ENCODE assay signal across 15 mouse cellular contexts in the genomic region with DNA sequence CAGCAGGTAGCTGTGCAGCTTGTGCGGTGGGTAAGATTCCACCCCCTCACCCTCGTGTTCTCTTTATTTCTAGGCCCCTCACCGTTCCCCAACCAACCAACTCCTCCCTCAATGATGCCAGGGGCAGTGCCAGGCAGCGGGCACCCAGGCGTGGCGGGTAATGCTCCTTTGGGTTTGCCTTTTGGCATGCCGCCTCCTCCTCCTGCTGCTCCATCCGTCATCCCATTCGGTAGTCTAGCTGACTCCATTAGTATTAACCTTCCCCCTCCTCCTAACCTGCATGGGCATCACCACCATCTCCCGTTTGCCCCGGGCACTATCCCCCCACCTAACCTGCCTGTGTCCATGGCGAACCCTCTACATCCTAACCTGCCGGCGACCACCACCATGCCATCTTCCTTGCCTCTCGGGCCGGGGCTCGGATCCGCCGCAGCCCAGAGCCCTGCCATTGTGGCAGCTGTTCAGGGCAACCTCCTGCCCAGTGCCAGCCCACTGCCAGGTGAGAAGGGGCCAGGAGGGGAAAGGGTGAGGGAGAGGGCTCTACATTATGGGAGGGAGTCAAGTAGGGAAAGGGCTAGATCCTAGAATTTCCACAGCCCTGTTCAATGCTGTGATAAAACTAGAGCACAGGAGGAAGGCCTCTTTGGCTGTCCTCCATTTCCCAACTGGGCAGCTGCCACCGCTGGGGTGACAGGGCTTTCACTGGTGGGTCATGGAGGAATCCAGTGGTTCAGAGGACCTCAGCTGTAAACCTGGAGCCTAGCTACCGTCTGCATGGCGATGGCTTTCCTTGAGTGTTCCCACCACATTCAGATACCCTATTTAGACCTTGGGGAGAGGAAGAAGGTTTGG. TPM values are rescaled to one million over a fixed set of nuclear protein-coding genes. Genes with fewer than 3 reads are reported as not detected.
DNase-seq lines count a peak whose midpoint lies in the region; ATAC-seq lines count a peak whose summit lies in the region.
"Had no signal": no experiment of that assay in that cellular context is flagged by ENCODE, and none has a peak within 500 bp of the region (broad histone marks: within the 10 kb centered on the region; RNA-seq: fewer than 3 reads in every experiment).

No protein-coding gene starts in this region.

- ATAC-seq in hindbrain, embryonic 16.5 days = no peak
- ATAC-seq in hindbrain, embryonic 11.5 days (ENCODE audit: low FRiP score) = no peak
- ATAC-seq in limb, embryonic 15.5 days (ENCODE audit: insufficient number of reproducible peaks, low FRiP score, low TSS enrichment, low read depth) = no peak
- ATAC-seq: liver, embryonic 12.5 days; lung, postnatal 0 days had no signal

- DNase-seq in cerebellum, adult 11 months = peak; percentile 56
- DNase-seq in cerebellum, postnatal 4 days (ENCODE audit: low spot score in 2 of 2) = no peak
- no peak for DNase-seq in hindbrain, embryonic 11.5 days (ENCODE audit: low spot score)
- peak; percentile 72 for DNase-seq in cerebellum, adult 9-10 months
- DNase-seq in ovary, postnatal 36 days (ENCODE audit: low spot score) = no peak
- DNase-seq in lung, postnatal 25 days (ENCODE audit: low spot score) = no peak
- DNase-seq: heart, postnatal 4 days; kidney, adult 18-20 months; kidney, postnatal 4 days had no signal

- 0 out of 2 replicates have a peak overlapping the region, but pooled peaks have one; percentile 5 for H3K27ac ChIP-seq in hindbrain, embryonic 16.5 days (ENCODE audit: low read depth, low read length)
- H3K27ac ChIP-seq in hindbrain, embryonic 11.5 days (ENCODE audit: low read depth, low read length) = no peak overlapping the region
- 0 out of 2 replicates have a peak overlapping the region, but pooled peaks have one; percentile 24 for H3K27ac ChIP-seq in limb, embryonic 15.5 days
- H3K27ac ChIP-seq: liver, embryonic 12.5 days; midbrain, embryonic 12.5 days had no signal

- H3K9me3 ChIP-seq in hindbrain, embryonic 16.5 days (ENCODE audit: control insufficient read depth, low read length) = no peaks in the 10 kb centered on the region
- H3K9me3 ChIP-seq in hindbrain, embryonic 11.5 days (ENCODE audit: control insufficient read depth, low read length) = no peaks in the 10 kb centered on the region
- H3K9me3 ChIP-seq in limb, embryonic 15.5 days = no peaks in the 10 kb centered on the region
- H3K9me3 ChIP-seq: liver, embryonic 12.5 days; midbrain, embryonic 12.5 days had no signal

- 86% methylated on average over 22 of the region's 22 CpGs for WGBS in hindbrain, embryonic 16.5 days
- WGBS in hindbrain, embryonic 11.5 days = 94% methylated on average over 22 of the region's 22 CpGs
- WGBS in limb, embryonic 15.5 days = 90% methylated on average over 22 of the region's 22 CpGs

- no peak overlapping the region for H3K4me3 ChIP-seq in hindbrain, embryonic 16.5 days (ENCODE audit: low read length)
- no peak overlapping the region for H3K4me3 ChIP-seq in hindbrain, embryonic 11.5 days (ENCODE audit: low read depth, low read length)
- no peak overlapping the region for H3K4me3 ChIP-seq in limb, embryonic 15.5 days
- H3K4me3 ChIP-seq: erythroblast, embryonic 14.5 days; liver, embryonic 12.5 days; midbrain, embryonic 12.5 days had no signal

- H3K36me3 ChIP-seq in hindbrain, embryonic 16.5 days (ENCODE audit: control insufficient read depth, insufficient read depth, low read length) = peaks cover 58% of the 10 kb centered on the region
- peaks cover 20% of the 10 kb centered on the region; the same call in 1 of the 2 replicates for H3K36me3 ChIP-seq in hindbrain, embryonic 11.5 days (ENCODE audit: control insufficient read depth, insufficient read depth, low read length)
- H3K36me3 ChIP-seq in limb, embryonic 15.5 days = peaks cover 81% of the 10 kb centered on the region

- no peak overlapping the region for H3K9ac ChIP-seq in hindbrain, embryonic 16.5 days (ENCODE audit: low read depth, low read length)
- H3K9ac ChIP-seq in hindbrain, embryonic 11.5 days (ENCODE audit: low read depth, low read length) = no peak overlapping the region
- H3K9ac ChIP-seq in limb, embryonic 15.5 days = no peak overlapping the region
- H3K9ac ChIP-seq: liver, embryonic 12.5 days; midbrain, embryonic 12.5 days had no signal

- no peak overlapping the region for H3K4me2 ChIP-seq in hindbrain, embryonic 16.5 days (ENCODE audit: low read length)
- no peak overlapping the region for H3K4me2 ChIP-seq in hindbrain, embryonic 11.5 days (replicated peaks; ENCODE audit: low read depth, low read length)
- H3K4me2 ChIP-seq in limb, embryonic 15.5 days = no peak overlapping the region
- H3K4me2 ChIP-seq: liver, embryonic 12.5 days; midbrain, embryonic 12.5 days had no signal

- H3K4me1 ChIP-seq in hindbrain, embryonic 16.5 days (ENCODE audit: control insufficient read depth, insufficient read depth, low read depth, low read length) = peaks cover 22% of the 10 kb centered on the region
- H3K4me1 ChIP-seq in hindbrain, embryonic 11.5 days (replicated peaks; ENCODE audit: control insufficient read depth, insufficient read depth, low read length) = peaks cover 5% of the 10 kb centered on the region; the same call in 1 of the 2 replicates
- H3K4me1 ChIP-seq in limb, embryonic 15.5 days = peaks cover 31% of the 10 kb centered on the region

- no peaks in the 10 kb centered on the region for H3K27me3 ChIP-seq in hindbrain, embryonic 16.5 days (replicated peaks; ENCODE audit: control insufficient read depth, insufficient read depth, low read length)
- no peaks in the 10 kb centered on the region for H3K27me3 ChIP-seq in hindbrain, embryonic 11.5 days (ENCODE audit: control insufficient read depth, insufficient read depth, low read length)
- no peaks in the 10 kb centered on the region for H3K27me3 ChIP-seq in limb, embryonic 15.5 days
- H3K27me3 ChIP-seq: liver, embryonic 12.5 days; midbrain, embryonic 12.5 days had no signal

RNA-seq across cellular contexts. Expression of a gene that starts 5.9 kb away (rescaled TPM):
- polyA plus RNA-seq in hindbrain, embryonic 16.5 days (2015; fragmentation: Nextera tagmentation; extraction: Ambion mirVana) = 946 and 1,028 TPM in 2 replicates
- 742 and 751 TPM in 2 replicates for polyA plus RNA-seq in hindbrain, embryonic 11.5 days (2014; fragmentation: Nextera tagmentation; extraction: Ambion mirVana)
- polyA plus RNA-seq in limb, embryonic 15.5 days (2015; fragmentation: Nextera tagmentation; extraction: Ambion mirVana) = 1,269 and 1,341 TPM in 2 replicates

RNA-seq across cellular contexts. Expression of a gene that starts 10.4 kb away (rescaled TPM):
- 6.7 and 7.1 TPM in 2 replicates for polyA plus RNA-seq in hindbrain, embryonic 16.5 days (2015; fragmentation: Nextera tagmentation; extraction: Ambion mirVana)
- polyA plus RNA-seq in hindbrain, embryonic 11.5 days (2014; fragmentation: Nextera tagmentation; extraction: Ambion mirVana) = 3.3 and 4.2 TPM in 2 replicates
- polyA plus RNA-seq in limb, embryonic 15.5 days (2015; fragmentation: Nextera tagmentation; extraction: Ambion mirVana) = 4.7 and 7.4 TPM in 2 replicates

RNA-seq across cellular contexts. Expression of a gene that starts 29.0 kb away (rescaled TPM):
- 136 and 168 TPM in 2 replicates for polyA plus RNA-seq in hindbrain, embryonic 16.5 days (2015; fragmentation: Nextera tagmentation; extraction: Ambion mirVana)
- 126 and 170 TPM in 2 replicates for polyA plus RNA-seq in hindbrain, embryonic 11.5 days (2014; fragmentation: Nextera tagmentation; extraction: Ambion mirVana)
- 80.7 and 84.4 TPM in 2 replicates for polyA plus RNA-seq in limb, embryonic 15.5 days (2015; fragmentation: Nextera tagmentation; extraction: Ambion mirVana)

RNA-seq across cellular contexts. Expression of a gene that starts 37.6 kb away (rescaled TPM):
- polyA plus RNA-seq in hindbrain, embryonic 16.5 days (2015; fragmentation: Nextera tagmentation; extraction: Ambion mirVana) = 13.5 and 16.6 TPM in 2 replicates
- 12.6 and 15.7 TPM in 2 replicates for polyA plus RNA-seq in hindbrain, embryonic 11.5 days (2014; fragmentation: Nextera tagmentation; extraction: Ambion mirVana)
- 42.8 and 44.9 TPM in 2 replicates for polyA plus RNA-seq in limb, embryonic 15.5 days (2015; fragmentation: Nextera tagmentation; extraction: Ambion mirVana)

RNA-seq across cellular contexts. Expression of a gene that starts 59.5 kb away (rescaled TPM):
- 16.7 and 17.0 TPM in 2 replicates for polyA plus RNA-seq in hindbrain, embryonic 16.5 days (2015; fragmentation: Nextera tagmentation; extraction: Ambion mirVana)
- 14.1 and 15.0 TPM in 2 replicates for polyA plus RNA-seq in hindbrain, embryonic 11.5 days (2014; fragmentation: Nextera tagmentation; extraction: Ambion mirVana)
- polyA plus RNA-seq in limb, embryonic 15.5 days (2015; fragmentation: Nextera tagmentation; extraction: Ambion mirVana) = 13.2 and 15.4 TPM in 2 replicates

Comparison
In these comparisons a context has a peak if more than half of its experiments do, and no peak if none do; other contexts are left out.
1. DNase-seq: peak in cerebellum, adult 11 months (single experiment) and cerebellum, adult 9-10 months (single experiment); none in cerebellum, postnatal 4 days (0 of 2), hindbrain, embryonic 11.5 days (single experiment), ovary, postnatal 36 days (single experiment) and lung, postnatal 25 days (single experiment).